Mouse (Mus musculus) spleen, postnatal 10 days (tissue): ENCODE data around the gene Palm.
A peak's percentile ranks its signal among the peaks of the same experiment; 100 is the strongest.

Source experiments
- DNase-seq, 2 experiments: peaks; one replicate each; pipeline ENCODE4 v3.0.0; 2021 to 2022; ENCODE audit warnings: low spot score in 2 of 2

Gene Palm

GRCm38 (mm10) chr10:79823011-79823410 lies 29.6 kb downstream of the Palm start:
- no peak for DNase-seq

GRCm38 (mm10) chr10:79824413-79824812 lies 31.0 kb downstream of the Palm start:
- DNase-seq, result no peak

- DNase-seq, result no peak
These were observed 38.2 kb downstream of the Palm start for GRCm38 (mm10) chr10:79831583-79831982.

- no peak for DNase-seq
These were observed 38.8 kb downstream of the Palm start for GRCm38 (mm10) chr10:79832026-79832785.

GRCm38 (mm10) chr10:79832786-79833181 lies 39.4 kb downstream of the Palm start:
- no peak for DNase-seq

GRCm38 (mm10) chr10:79834769-79835398 lies 41.5 kb downstream of the Palm start:
- peak; percentile 62 to 86 for DNase-seq

- DNase-seq, result no peak
These were observed 43.5 kb downstream of the Palm start for GRCm38 (mm10) chr10:79836918-79837317.

- no peak for DNase-seq
These were observed 44.8 kb downstream of the Palm start for GRCm38 (mm10) chr10:79838151-79838550.

GRCm38 (mm10) chr10:79840091-79840490 lies 46.7 kb downstream of the Palm start:
- no peak for DNase-seq

GRCm38 (mm10) chr10:79840644-79841551 lies 47.5 kb downstream of the Palm start:
- DNase-seq, result no peak

GRCm38 (mm10) chr10:79842322-79842721 lies 49.0 kb downstream of the Palm start:
- no peak for DNase-seq

- DNase-seq, result no peak
These were observed 50.1 kb downstream of the Palm start for GRCm38 (mm10) chr10:79843476-79843875.

GRCm38 (mm10) chr10:79846553-79846952 lies 53.2 kb downstream of the Palm start:
- DNase-seq, result no peak

GRCm38 (mm10) chr10:79849941-79850628 lies 56.7 kb downstream of the Palm start:
- no peak for DNase-seq

- DNase-seq, result no peak
These were observed 58.3 kb downstream of the Palm start for GRCm38 (mm10) chr10:79851653-79852052.

GRCm38 (mm10) chr10:79852107-79852789 lies 58.9 kb downstream of the Palm start:
- no peak for DNase-seq

- DNase-seq, result no peak
These were observed 59.5 kb downstream of the Palm start for GRCm38 (mm10) chr10:79852827-79853226.

GRCm38 (mm10) chr10:79853392-79853791 lies 60.0 kb downstream of the Palm start:
- DNase-seq, result peak; percentile 60 to 80

GRCm38 (mm10) chr10:79853860-79854795 lies 60.8 kb downstream of the Palm start, which contains the start of gene Ptbp1:
Gene Ptbp1, plus strand, starts transcription at chr10:79854427.
- DNase-seq, result peak; percentile 95 to 99
